Comparison of ENCODE assay signal across 29 mouse cellular contexts in genomic region chr16:78554911-78555648, GRCm38 (mm10). TPM values are rescaled to one million over a fixed set of nuclear protein-coding genes. Genes with fewer than 3 reads are reported as not detected.
DNase-seq lines count a peak whose midpoint lies in the region; ATAC-seq and TF ChIP-seq lines count a peak whose summit lies in the region.
"Had no signal": no experiment of that assay in that cellular context is flagged by ENCODE, and none has a peak within 500 bp of the region (broad histone marks: within the 10 kb centered on the region; RNA-seq: fewer than 3 reads in every experiment).

No protein-coding gene starts in this region.

- peak; percentile 75 for DNase-seq in heart, adult 11 months
- DNase-seq in heart, adult 18-20 months: no peak
- peak; percentile 2 for DNase-seq in thymus, postnatal 4 days
- DNase-seq in thymus, adult 18-20 months: no peak
- DNase-seq in adrenal gland, postnatal 14 days: peak; percentile 73
- peak; percentile 46 to 51 for DNase-seq in layer of hippocampus, postnatal 14 days (ENCODE audit: low spot score in 2 of 2)
- DNase-seq in embryo, embryonic 9.5 days (ENCODE audit: extremely low spot score): no peak
- DNase-seq: cerebellum, adult 18-20 months; cerebellum, postnatal 25 days; gastrocnemius, postnatal 14 days; heart, postnatal 4 days; kidney, adult 9 months; kidney, postnatal 10 days; lung, postnatal 4 days; retina, postnatal 1 day; spleen, adult 18-20 months; thymus, postnatal 25 days had no signal

- 90% methylated on average over 10 of the region's 10 CpGs for WGBS in intestine, postnatal 0 days

- ATAC-seq in intestine, postnatal 0 days: no peak
- ATAC-seq: forebrain, embryonic 14.5 days; intestine, embryonic 16.5 days had no signal

- no peak overlapping the region for H3K4me2 ChIP-seq in intestine, postnatal 0 days (replicated peaks; ENCODE audit: low read depth)
- H3K4me2 ChIP-seq: embryonic facial prominence, embryonic 12.5 days; heart, embryonic 12.5 days; hindbrain, embryonic 13.5 days; limb, embryonic 12.5 days; liver, embryonic 11.5 days; midbrain, embryonic 12.5 days; neural tube, embryonic 12.5 days had no signal

- H3K4me1 ChIP-seq in intestine, postnatal 0 days (replicated peaks; ENCODE audit: control insufficient read depth, insufficient read depth, low read length): no peaks in the 10 kb centered on the region
- H3K4me1 ChIP-seq: embryonic facial prominence, embryonic 12.5 days; heart, embryonic 12.5 days; neural tube, embryonic 12.5 days had no signal

- no peak overlapping the region for H3K27ac ChIP-seq in intestine, postnatal 0 days (ENCODE audit: low read depth, low read length)
- H3K27ac ChIP-seq: embryonic facial prominence, embryonic 12.5 days; hindbrain, embryonic 13.5 days; limb, embryonic 12.5 days; midbrain, embryonic 12.5 days; neural tube, embryonic 12.5 days had no signal

- H3K27me3 ChIP-seq in intestine, postnatal 0 days (replicated peaks; ENCODE audit: control insufficient read depth, insufficient read depth, low read length): no peaks in the 10 kb centered on the region
- H3K27me3 ChIP-seq: embryonic facial prominence, embryonic 12.5 days; heart, embryonic 12.5 days; hindbrain, embryonic 13.5 days; limb, embryonic 12.5 days; megakaryocyte, embryonic 14.5 days; midbrain, embryonic 12.5 days; neural tube, embryonic 12.5 days had no signal

- no peaks in the 10 kb centered on the region for H3K36me3 ChIP-seq in intestine, postnatal 0 days (ENCODE audit: control insufficient read depth, insufficient read depth)

- no peak overlapping the region for H3K9ac ChIP-seq in intestine, postnatal 0 days (ENCODE audit: low read depth, low read length)
- H3K9ac ChIP-seq: embryonic facial prominence, embryonic 12.5 days; heart, embryonic 12.5 days; hindbrain, embryonic 13.5 days; limb, embryonic 12.5 days; midbrain, embryonic 12.5 days; neural tube, embryonic 12.5 days had no signal

- TF ChIP-seq CTCF in intestine, postnatal 0 days (IDR thresholded peaks at IDR 0.05; ENCODE audit: low read depth): no peak

- no peaks in the 10 kb centered on the region for H3K9me3 ChIP-seq in intestine, postnatal 0 days (ENCODE audit: control insufficient read depth)
- H3K9me3 ChIP-seq: embryonic facial prominence, embryonic 12.5 days; heart, embryonic 12.5 days; hindbrain, embryonic 13.5 days; limb, embryonic 12.5 days; megakaryocyte, embryonic 14.5 days; midbrain, embryonic 12.5 days; neural tube, embryonic 12.5 days had no signal

- no peak overlapping the region for H3K4me3 ChIP-seq in intestine, postnatal 0 days (ENCODE audit: low read depth, low read length)
- H3K4me3 ChIP-seq: embryonic facial prominence, embryonic 12.5 days; heart, embryonic 12.5 days; hindbrain, embryonic 13.5 days; limb, embryonic 12.5 days; megakaryocyte, embryonic 14.5 days; midbrain, embryonic 12.5 days; myocyte; neural tube, embryonic 12.5 days had no signal

RNA-seq across cellular contexts. Expression of gene D16Ertd472e, which starts 21.4 kb away (rescaled TPM):
- total RNA-seq in heart, adult 18-20 months (2021): 1 to 10 TPM; 3.5 to 5.4 TPM
- 27.0 and 39.0 TPM in 2 replicates for total RNA-seq in adrenal gland, postnatal 14 days (2021)
- 10 to 100 TPM in 1 of 2 experiments, 1 to 10 TPM in 1; 9.5 to 10.9 TPM for total RNA-seq in layer of hippocampus, postnatal 14 days (2021)
- 3.1 TPM in 2 replicates for polyA plus RNA-seq in intestine, postnatal 0 days (2015; fragmentation: Nextera tagmentation; extraction: Ambion mirVana)

Comparison
In these comparisons a context has a peak if more than half of its experiments do, and no peak if none do; other contexts are left out.
1. DNase-seq: peak in heart, adult 11 months (single experiment), thymus, postnatal 4 days (single experiment), adrenal gland, postnatal 14 days (single experiment) and layer of hippocampus, postnatal 14 days (2 of 2); none in heart, adult 18-20 months (0 of 2), thymus, adult 18-20 months (0 of 2) and embryo, embryonic 9.5 days (single experiment).